Mouse (Mus musculus): ENCODE measurements at regions not wholly inside any gene's neighbourhood (a gene's known extent, or its start where the extent isn't known, plus 50 kb on each side); places are given as distances from the start of the nearest gene placed in this dataset.

DNA sequence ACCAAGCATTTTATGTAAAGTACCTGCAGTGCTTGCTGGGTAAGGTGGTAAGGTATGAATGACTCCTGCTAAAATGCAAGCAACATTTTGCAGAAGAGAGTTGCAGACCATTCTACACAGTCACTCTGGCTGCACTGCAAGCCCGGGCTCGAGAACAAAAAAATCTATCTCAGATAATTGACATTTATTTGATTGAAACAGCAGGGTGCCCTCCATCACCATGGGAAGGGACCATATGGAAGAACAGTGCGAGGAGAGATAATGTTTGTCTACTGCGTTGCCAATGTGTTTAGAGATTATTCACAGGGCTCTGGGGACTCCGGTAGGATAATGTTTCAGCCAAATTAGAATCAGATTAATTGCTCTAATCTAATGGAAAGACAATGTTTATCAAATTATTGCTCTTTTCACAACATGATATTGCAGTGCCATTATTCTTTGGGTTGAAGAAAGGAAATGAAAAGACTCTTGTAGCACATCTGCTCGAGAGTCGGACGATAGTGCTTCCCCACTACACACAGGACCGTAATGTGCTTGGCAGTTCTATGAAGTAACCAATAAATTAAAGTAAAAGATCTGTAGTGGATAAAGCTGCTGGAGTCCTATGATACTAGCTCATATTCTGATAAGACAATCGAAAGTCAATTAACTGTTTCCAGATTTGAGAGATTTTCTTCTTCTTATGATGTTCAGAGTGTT is 85.3 kb upstream of the Map3k7 start:
- H3K9ac ChIP-seq (replicated peaks), result no peak overlapping the region
- H3K4me1 ChIP-seq (replicated peaks; ENCODE audit: control insufficient read depth in 2 of 2, insufficient read depth in 2 of 2, low read length in 1 of 2), result no peaks in the 10 kb centered on the region
- TF ChIP-seq EP300 (IDR thresholded peaks at IDR 0.05; ENCODE audit: low read depth), result no peak
- TF ChIP-seq CTCF (IDR thresholded peaks at IDR 0.05; ENCODE audit: low read depth), result no peak
- no peak overlapping the region for H3K4me2 ChIP-seq (ENCODE audit: low read depth)
- no peaks in the 10 kb centered on the region for H3K9me3 ChIP-seq (ENCODE audit: control insufficient read depth, low read length)
- DNase-seq (ENCODE audit: low read depth in 3 of 3, low spot score in 3 of 3) (no peak), ATAC-seq (ENCODE audit: insufficient read depth) (no peak)
- no peak overlapping the region for H3K4me3 ChIP-seq (ENCODE audit: insufficient read depth in 1 of 2, low read depth in 2 of 2, low read length in 2 of 2)
- H3K36me3 ChIP-seq (replicated peaks; ENCODE audit: control insufficient read depth, insufficient read depth, low read depth), result no peaks in the 10 kb centered on the region
- H3K27me3 ChIP-seq (ENCODE audit: control insufficient read depth, insufficient read depth, low read length), result no peaks in the 10 kb centered on the region
- 61% methylated on average over 10 of the region's 10 CpGs for WGBS (ENCODE audit: insufficient replicate concordance)
- H3K27ac ChIP-seq, result no peak overlapping the region

GRCm38 (mm10) chr4:31879192-31879585 is 84.7 kb upstream of the Map3k7 start:
- Histone ChIP-seq H3K4me2 (ENCODE audit: low read depth) (no peak overlapping the region), H3K36me3 (replicated peaks; ENCODE audit: control insufficient read depth, insufficient read depth, low read depth) (no peaks in the 10 kb centered on the region), H3K27me3 (ENCODE audit: control insufficient read depth, insufficient read depth, low read length) (no peaks in the 10 kb centered on the region), H3K9me3 (ENCODE audit: control insufficient read depth, low read length) (no peaks in the 10 kb centered on the region), H3K4me1 (replicated peaks; ENCODE audit: control insufficient read depth in 2 of 2, insufficient read depth in 2 of 2, low read length in 1 of 2) (no peaks in the 10 kb centered on the region), H3K9ac (replicated peaks) (no peak overlapping the region), H3K27ac (no peak overlapping the region), H3K4me3 (ENCODE audit: insufficient read depth in 1 of 2, low read depth in 2 of 2, low read length in 2 of 2) (no peak overlapping the region)
- no peak for TF ChIP-seq CTCF (IDR thresholded peaks at IDR 0.05; ENCODE audit: low read depth)
- no peak for TF ChIP-seq EP300 (IDR thresholded peaks at IDR 0.05; ENCODE audit: low read depth)
- 43% methylated on average over 5 of the region's 5 CpGs for WGBS (ENCODE audit: insufficient replicate concordance)
- no peak for DNase-seq (ENCODE audit: low read depth in 3 of 3, low spot score in 3 of 3)
- no peak for ATAC-seq (ENCODE audit: insufficient read depth)

DNA sequence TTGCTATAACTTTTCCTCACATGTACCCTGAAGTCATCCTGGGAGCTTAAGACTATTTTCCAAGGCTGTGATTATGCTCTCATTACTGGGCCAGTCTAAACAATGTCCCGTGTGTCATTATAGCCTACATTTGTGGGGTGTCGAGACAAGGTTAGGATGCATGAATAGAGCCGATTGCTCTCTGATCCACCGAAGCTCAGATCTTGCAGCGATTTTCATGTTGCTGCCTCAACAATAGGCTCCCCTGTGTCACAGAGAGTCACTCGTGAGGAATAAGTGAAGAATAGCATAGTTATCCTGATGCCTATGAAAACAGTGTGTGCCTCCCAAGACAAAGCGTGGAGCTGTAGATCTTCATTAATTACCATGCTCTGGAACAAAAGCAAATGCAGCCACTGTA is 83.7 kb upstream of the Map3k7 start:
- ATAC-seq (ENCODE audit: insufficient read depth) (no peak), DNase-seq (ENCODE audit: low read depth in 3 of 3, low spot score in 3 of 3) (no peak)
- no peaks in the 10 kb centered on the region for H3K9me3 ChIP-seq (ENCODE audit: control insufficient read depth, low read length)
- TF ChIP-seq EP300 (IDR thresholded peaks at IDR 0.05; ENCODE audit: low read depth) (no peak), CTCF (IDR thresholded peaks at IDR 0.05; ENCODE audit: low read depth) (no peak)
- no peak overlapping the region for H3K4me3 ChIP-seq (ENCODE audit: insufficient read depth in 1 of 2, low read depth in 2 of 2, low read length in 2 of 2)
- no peaks in the 10 kb centered on the region for H3K27me3 ChIP-seq (ENCODE audit: control insufficient read depth, insufficient read depth, low read length)
- no peaks in the 10 kb centered on the region for H3K36me3 ChIP-seq (replicated peaks; ENCODE audit: control insufficient read depth, insufficient read depth, low read depth)
- H3K4me2 ChIP-seq (ENCODE audit: low read depth), result no peak overlapping the region
- no peak overlapping the region for H3K27ac ChIP-seq
- WGBS (ENCODE audit: insufficient replicate concordance), result 70% methylated on average over 7 of the region's 7 CpGs
- H3K4me1 ChIP-seq (replicated peaks; ENCODE audit: control insufficient read depth in 2 of 2, insufficient read depth in 2 of 2, low read length in 1 of 2), result no peaks in the 10 kb centered on the region
- H3K9ac ChIP-seq (replicated peaks), result no peak overlapping the region

DNA sequence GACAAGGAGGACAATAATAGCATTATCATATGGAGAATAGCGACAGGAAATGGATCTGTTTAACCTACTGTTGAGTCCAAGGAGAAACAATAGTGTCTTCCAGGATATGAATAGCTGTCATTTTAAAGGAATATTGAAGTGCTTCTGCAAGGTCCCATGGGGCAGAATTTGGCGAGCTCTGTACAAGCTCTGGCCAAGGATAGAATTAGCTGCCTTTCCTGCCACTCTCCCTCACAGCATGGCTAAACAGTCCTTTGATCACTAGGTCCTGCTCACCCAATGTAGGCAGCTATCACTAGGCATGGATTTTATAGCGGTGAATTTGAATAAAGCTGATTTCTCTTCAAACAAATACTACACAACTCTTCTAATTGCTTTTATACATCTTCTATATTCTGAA is 74.2 kb upstream of the Map3k7 start:
- H3K27ac ChIP-seq, result no peak overlapping the region
- no peak for ATAC-seq (ENCODE audit: insufficient read depth)
- no peak overlapping the region for H3K9ac ChIP-seq (replicated peaks)
- no peak for DNase-seq (ENCODE audit: low read depth in 3 of 3, low spot score in 3 of 3)
- TF ChIP-seq CTCF (IDR thresholded peaks at IDR 0.05; ENCODE audit: low read depth) (no peak), EP300 (IDR thresholded peaks at IDR 0.05; ENCODE audit: low read depth) (no peak)
- H3K4me1 ChIP-seq (replicated peaks; ENCODE audit: control insufficient read depth in 2 of 2, insufficient read depth in 2 of 2, low read length in 1 of 2), result no peaks in the 10 kb centered on the region
- H3K4me2 ChIP-seq (ENCODE audit: low read depth), result no peak overlapping the region
- H3K36me3 ChIP-seq (replicated peaks; ENCODE audit: control insufficient read depth, insufficient read depth, low read depth), result no peaks in the 10 kb centered on the region
- no peak overlapping the region for H3K4me3 ChIP-seq (ENCODE audit: insufficient read depth in 1 of 2, low read depth in 2 of 2, low read length in 2 of 2)
- H3K9me3 ChIP-seq (ENCODE audit: control insufficient read depth, low read length), result no peaks in the 10 kb centered on the region
- no peaks in the 10 kb centered on the region for H3K27me3 ChIP-seq (ENCODE audit: control insufficient read depth, insufficient read depth, low read length)
- WGBS (ENCODE audit: insufficient replicate concordance), result 46% methylated on average over 3 of the region's 3 CpGs

- 55% methylated on average over 8 of the region's 8 CpGs for WGBS (ENCODE audit: insufficient replicate concordance)
- TF ChIP-seq EP300 (IDR thresholded peaks at IDR 0.05; ENCODE audit: low read depth) (no peak), CTCF (IDR thresholded peaks at IDR 0.05; ENCODE audit: low read depth) (no peak)
- Histone ChIP-seq H3K36me3 (replicated peaks; ENCODE audit: control insufficient read depth, insufficient read depth, low read depth) (no peaks in the 10 kb centered on the region), H3K9me3 (ENCODE audit: control insufficient read depth, low read length) (no peaks in the 10 kb centered on the region), H3K4me2 (ENCODE audit: low read depth) (no peak overlapping the region), H3K27me3 (ENCODE audit: control insufficient read depth, insufficient read depth, low read length) (no peaks in the 10 kb centered on the region), H3K9ac (replicated peaks) (no peak overlapping the region), H3K4me3 (ENCODE audit: insufficient read depth in 1 of 2, low read depth in 2 of 2, low read length in 2 of 2) (no peak overlapping the region), H3K27ac (no peak overlapping the region), H3K4me1 (replicated peaks; ENCODE audit: control insufficient read depth in 2 of 2, insufficient read depth in 2 of 2, low read length in 1 of 2) (no peaks in the 10 kb centered on the region)
- DNase-seq (ENCODE audit: low read depth in 3 of 3, low spot score in 3 of 3), result no peak
- no peak for ATAC-seq (ENCODE audit: insufficient read depth)
These were observed 54.7 kb upstream of the Map3k7 start for GRCm38 (mm10) chr4:31909086-31909673.
